Mouse (Mus musculus) frontal cortex, postnatal 14 days (tissue): ENCODE results near the gene Vezf1.

Experiments
- DNase-seq, 2 experiments: peaks; one replicate each; pipeline ENCODE4 v3.0.0; 2022; ENCODE audit warnings: low spot score in 2 of 2

Vezf1 gene

GRCm38 (mm10) chr11:88054589-88054988, 13.5 kb upstream of the Vezf1 start:
- DNase-seq: peak in 1 of 2 experiments; percentile 35

GRCm38 (mm10) chr11:88055777-88056176, 12.3 kb upstream of the Vezf1 start:
- no peak for DNase-seq

DNA sequence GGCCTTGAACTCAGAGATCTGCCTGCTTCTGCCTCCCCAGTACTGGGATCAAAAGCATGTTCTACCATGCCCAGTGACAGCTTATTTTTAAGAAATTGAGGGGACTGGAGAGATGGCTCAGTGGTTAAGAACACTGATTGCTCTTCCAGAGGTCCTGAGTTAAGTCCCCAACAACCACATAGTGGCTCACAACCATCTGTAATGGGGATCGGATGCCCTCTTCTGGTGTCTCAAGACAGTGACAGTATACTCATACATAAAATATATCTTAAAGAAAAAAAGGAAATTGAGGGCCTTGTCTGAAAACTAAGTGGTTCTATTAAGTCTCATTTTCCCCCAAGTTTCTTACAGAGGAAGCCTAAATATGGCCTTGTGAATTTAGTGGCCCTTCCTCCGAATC, 10.3 kb upstream of the Vezf1 start:
- no peak for DNase-seq

DNA sequence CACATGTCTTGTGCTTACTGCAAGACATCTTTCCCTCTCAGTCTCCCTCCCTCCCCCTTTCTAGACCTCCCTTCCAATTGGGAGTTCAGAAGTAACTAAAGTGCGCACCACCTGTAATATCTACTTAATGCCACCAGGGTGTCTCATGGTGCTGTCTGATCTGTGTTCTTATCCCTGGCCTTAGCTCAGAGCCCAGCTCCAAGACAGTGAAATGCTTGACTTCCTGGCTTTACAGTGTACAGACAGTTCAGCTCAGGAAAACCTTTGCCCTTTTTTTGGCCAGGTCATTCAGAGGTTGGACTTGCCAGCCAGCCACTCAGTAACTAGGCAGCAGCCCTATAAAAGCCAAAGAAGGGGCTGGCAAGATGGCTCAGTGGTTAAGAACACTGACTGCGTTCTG, 8.9 kb upstream of the Vezf1 start:
- DNase-seq: no peak

DNA sequence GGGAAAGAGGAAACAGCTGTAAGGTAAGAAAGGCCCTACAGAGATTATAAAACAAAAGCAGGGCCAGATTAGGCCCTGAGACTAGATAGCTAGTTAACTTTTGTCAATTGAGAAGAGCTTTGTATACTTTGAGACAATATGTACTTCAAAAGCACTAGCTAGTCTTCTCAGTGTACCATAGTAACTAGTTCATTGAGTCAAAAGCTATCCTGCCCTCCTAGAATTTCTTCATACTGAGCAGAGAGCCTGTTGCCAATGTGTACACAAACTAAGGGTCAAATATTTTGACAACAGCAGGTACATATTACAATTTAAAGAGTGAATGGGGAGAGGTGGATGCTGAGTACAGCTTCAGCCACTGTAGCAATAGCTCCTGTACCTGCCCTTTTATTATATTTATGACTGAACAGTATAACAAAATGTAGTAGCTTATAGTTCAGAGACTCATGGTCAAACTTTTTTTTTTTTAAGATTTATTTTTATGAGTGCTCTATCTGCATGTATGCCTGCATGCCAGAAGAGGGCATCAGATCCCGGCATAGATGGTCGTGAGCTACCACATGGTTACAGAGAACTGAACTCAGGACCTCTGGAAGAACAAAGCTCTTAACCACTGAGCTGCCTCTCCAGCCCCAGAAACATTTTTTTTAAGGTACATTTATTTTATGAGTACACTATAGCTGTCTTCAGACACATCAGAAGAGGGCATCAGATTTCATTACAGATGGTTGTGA, 6.0 kb upstream of the Vezf1 start:
- no peak for DNase-seq

GRCm38 (mm10) chr11:88065732-88066131, 2.3 kb upstream of the Vezf1 start:
- DNase-seq: no peak

DNA sequence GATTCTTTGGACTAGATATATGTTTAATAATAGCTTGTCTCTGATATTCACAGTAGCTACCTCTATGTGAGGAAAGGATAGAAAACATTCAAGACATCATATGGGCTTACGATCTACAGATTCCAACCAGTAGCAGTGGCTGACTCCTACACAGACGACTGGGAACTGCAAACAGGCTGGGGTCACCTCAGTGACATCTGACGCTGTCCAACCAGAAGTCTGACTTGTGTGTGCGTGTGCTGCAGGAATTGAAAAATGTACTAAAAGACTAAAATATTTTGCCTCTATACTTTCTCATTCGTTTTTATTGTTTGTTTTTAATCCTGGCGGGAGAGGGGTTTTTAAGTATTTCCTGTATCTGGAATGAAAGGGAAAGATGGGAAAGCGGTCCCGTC, 891 bp upstream of the Vezf1 start:
- no peak for DNase-seq

DNA sequence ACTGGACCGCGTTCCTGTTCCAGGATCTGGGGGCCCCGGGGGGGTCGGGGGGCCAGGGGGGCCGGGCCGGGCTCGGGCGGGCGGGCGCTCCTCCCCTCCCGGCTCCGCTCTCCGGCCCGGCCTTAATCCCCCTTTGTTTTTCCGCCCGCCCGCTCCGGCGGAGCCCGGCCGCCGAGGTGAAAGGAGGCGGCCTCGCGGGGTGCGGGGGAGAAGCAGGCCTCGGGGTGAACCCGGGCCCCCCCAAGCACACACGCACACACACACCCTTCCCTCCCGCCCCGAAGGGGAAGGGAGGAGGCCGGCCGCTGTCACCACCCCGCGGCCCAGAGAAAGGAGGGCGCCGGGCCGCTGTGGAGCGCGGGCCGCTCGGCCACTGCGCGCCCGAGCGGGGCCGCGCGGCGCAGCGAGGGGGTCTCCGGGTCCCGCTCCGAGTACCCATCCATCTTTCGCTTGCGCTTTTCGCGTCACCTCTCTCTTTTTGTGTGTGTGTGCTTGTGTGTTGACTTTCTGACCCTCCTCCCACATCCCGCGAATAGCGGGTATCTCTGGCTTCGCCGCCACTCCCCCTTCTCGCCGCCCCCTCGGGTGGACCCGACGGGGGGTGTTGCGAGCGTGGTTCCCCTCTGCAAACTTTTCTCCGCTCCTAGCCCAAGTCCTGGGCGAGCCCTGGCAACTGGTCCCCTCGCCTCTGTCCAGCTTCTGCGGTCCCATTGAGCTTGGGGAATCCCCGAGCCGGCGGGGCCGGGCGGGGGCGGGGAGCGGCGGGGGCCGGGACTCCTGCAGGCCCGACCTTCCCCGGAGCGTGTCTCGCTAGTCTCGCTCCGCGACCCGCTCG, 549 bp downstream of the Vezf1 start:
- DNase-seq: no peak

DNA sequence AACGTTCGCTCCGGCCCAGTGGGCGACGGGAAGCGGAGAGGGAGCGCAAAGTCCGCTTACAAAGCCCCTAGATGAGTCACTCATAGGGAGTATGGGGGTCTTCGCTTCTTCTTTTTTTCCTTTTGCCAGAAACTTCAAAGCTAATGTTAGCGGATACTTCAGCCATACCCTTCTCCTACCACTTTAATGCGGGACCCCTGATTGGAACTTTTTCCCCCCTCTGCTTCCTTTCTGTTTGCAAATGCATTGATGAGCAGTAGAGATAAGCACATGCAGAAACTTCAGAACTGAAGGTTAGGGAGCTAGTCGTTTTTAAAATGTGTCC, 1.1 kb downstream of the Vezf1 start:
- DNase-seq: no peak

DNA sequence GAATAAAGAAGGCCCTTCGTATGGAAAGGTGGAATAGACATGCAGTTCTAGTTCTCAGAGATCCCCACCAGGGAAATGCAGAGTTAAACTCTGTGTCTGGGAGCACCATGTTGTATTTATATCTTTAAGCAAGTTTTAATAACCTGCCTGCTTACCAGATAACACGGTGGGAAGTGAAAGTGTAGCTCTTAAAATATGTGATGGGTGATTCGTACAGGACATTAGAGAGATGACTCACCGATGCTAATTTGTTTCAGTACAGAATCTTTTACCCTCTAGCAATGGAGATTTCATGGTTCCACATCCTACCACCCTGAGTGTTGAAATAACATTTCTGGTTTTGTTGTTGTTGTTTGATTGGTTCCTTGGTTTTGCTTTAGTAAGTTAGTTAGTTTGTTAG, 2.3 kb downstream of the Vezf1 start:
- DNase-seq: no peak

GRCm38 (mm10) chr11:88071113-88071512, 3.0 kb downstream of the Vezf1 start:
- no peak for DNase-seq

- no peak for DNase-seq
Measured at GRCm38 (mm10) chr11:88073343-88073875, 5.3 kb downstream of the Vezf1 start.

DNA sequence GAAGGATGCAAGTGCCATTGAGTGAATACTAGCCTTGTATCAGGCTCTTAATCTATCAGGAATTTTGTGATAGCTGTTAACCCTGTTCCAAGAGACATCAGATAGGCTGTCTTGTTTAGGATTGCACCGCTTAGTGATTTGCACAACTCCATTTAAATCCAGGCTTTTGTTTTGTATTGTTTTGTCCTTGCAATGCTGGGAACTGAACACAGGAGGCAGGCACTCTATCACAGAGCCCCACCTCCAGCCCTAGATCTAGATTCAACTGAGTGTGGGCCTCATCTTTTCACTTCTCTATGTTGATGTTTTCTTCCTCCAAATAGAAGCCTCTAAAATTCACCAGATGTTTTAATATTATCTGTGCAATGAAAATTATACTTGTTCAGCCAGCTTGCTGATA, 7.6 kb downstream of the Vezf1 start:
- no peak for DNase-seq

DNA sequence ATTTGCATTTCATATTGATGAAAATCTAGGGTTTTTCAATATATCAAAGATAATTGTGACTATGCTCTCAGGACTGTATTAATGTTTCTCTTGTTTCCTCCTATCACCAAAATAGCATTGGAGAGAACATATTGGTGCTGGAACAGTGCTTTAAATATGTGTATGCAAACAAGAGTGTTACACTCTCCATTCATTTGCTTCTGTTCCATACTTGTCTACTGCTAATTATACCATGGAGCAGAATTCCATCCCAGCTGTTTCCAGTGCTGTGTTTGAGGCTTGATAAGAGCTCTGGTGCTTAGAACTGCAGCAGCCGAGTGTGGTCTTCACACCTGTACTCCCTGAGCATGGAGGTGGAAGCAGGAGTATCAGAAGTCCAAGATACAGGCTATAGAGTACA, 8.3 kb downstream of the Vezf1 start:
- no peak for DNase-seq

DNA sequence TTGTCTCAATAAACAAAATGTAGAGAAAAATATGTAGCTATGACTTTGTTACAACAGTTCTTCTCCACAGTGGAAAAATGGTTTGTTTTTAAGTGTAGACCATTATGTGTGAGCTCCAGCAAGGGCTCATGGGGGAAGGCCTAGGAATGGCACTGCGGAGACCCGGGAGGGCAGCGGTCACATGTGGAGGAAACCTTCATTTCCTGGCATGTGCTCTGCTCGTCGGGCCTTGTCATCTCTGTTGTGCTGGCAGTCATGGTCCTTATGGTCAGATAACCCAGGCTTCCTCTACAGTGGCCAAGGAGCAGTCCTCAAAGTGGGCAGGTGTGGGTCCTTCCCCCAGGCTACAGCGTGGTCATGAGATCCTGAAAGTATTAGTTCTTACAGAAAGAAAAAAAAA, 15.6 kb downstream of the Vezf1 start:
- no peak for DNase-seq

DNA sequence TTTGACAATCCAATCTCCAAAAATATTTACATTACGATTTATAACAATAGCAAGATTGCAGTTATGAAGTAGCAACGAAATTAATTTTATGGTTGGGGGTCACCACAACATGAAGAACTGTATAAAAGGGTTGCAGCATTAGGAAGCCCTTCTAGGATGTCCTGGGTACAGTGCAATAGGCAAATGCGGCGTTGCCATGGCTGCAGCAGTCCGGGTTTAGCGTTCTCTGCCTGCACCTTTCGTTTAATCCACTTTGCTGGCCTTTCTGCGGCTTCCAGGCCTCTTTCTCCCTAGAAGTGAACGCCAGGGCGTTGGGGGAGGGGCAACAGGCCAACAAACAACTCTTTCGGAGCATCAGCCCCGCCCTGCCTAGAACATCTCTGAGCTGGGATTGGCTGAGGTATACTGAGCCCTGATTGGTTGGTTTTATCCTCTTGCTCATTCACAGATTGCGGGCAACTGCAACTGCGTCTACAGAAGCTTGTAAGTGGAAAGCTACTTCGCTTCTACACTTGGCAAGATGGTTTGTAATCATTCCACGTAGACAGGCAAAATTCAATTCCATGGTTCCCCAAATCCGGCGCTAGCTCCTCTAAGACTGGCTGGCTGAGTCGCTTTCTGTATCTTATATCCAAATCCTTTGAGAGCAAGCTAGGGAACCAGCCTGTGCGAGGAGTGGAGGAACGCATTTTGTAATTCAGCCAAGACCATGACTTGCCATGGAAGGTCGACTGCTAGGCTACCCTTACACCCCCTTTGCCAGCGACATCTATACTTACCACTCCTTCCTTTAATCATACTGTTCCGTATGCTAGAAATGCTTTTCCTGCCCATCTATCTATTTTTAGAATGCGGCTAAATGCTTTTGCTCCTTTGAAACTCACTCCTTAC, 18.9 kb downstream of the Vezf1 start:
- peak; percentile 83 to 84 for DNase-seq

- DNase-seq: no peak
Measured at GRCm38 (mm10) chr11:88089150-88089549, 21.1 kb downstream of the Vezf1 start.

GRCm38 (mm10) chr11:88090293-88090692, 22.2 kb downstream of the Vezf1 start:
- no peak for DNase-seq

GRCm38 (mm10) chr11:88091949-88092348, 23.9 kb downstream of the Vezf1 start:
- DNase-seq: no peak

GRCm38 (mm10) chr11:88097173-88097572, 29.1 kb downstream of the Vezf1 start:
- no peak for DNase-seq

DNA sequence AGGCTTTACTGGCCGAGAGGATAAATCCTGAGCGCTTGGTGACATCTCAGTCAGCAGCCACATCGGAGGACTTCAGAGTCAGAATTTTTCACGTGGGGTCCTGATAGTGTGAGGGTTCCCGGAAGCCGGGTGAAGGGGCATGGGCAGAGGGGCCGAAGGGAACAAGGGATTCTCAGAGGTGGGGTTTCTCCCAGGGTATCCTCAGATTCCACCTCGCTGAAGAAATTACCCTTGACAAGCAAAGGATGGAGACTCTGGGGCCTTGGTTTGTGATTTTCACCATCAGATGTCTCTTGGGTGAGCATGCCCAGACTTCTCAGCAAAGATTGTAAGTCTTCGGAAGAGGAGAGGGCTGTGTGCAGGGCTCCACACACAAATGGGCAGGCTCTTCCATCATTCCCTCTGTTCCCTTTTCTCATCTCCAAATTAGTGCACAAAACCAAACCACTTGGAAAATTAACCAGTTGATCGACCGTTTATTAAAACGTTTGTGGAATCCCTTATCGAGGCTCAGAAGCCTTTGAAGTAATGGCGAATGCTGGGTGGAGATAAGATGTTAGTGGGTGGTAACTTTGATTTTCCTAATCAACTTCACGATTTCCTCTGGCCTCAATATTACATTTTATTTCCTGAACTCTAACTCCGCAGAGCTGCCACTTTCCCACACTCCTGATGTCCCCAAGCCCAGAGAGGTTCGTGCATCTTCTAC, 30.1 kb downstream of the Vezf1 start, which contains the start of gene Cuedc1:
Cuedc1 (plus strand) TSS at position 38 of the 709 bp plus-strand sequence.
- no peak for DNase-seq
